Mouse (Mus musculus) cerebellum, adult 2 months (tissue): Measurements from ENCODE around the gene Gm21970.
A peak's percentile ranks its signal among the peaks of the same experiment; 100 is the strongest.

Experiments used
- CTCF ChIP-seq: fragments of 200-500 bp; IDR thresholded peaks from 2 replicates; pipeline ENCODE4 v1.5.1; 2011; ENCODE audit warnings: low read depth, mild to moderate bottlenecking, control low read depth, low read length, moderate library complexity, borderline replicate concordance; ENCODE audit not compliant: insufficient read depth
- POLR2A ChIP-seq: fragments of 200-500 bp; IDR thresholded peaks from 2 replicates; pipeline ENCODE4 v1.6.1; 2011; ENCODE audit warnings: low read length, control low read depth, borderline replicate concordance; ENCODE audit not compliant: insufficient read depth

GRCm38 (mm10) chr16:91390100-91390499 is 1.4 kb upstream of the Gm21970 start:
- TF ChIP-seq CTCF: peak; percentile 55; the same call in 1 of the 2 replicates
- no peak for TF ChIP-seq POLR2A
